ENCODE assay signal across 8 mouse cellular contexts in genomic region chr7:114020057-114020703, GRCm38 (mm10).
DNase-seq lines count a peak whose midpoint lies in the region; ATAC-seq and TF ChIP-seq lines count a peak whose summit lies in the region.

No protein-coding gene starts in this region.

- ATAC-seq in heart, postnatal 0 days (ENCODE audit: insufficient read depth, low read depth): no peak
- no peak; the same call in 1 of the 2 replicates for ATAC-seq in limb, embryonic 12.5 days (ENCODE audit: insufficient number of reproducible peaks, insufficient read depth, low FRiP score, low TSS enrichment, low read depth)

- H3K4me2 ChIP-seq in heart, postnatal 0 days (ENCODE audit: low read depth, low read length): peak overlapping the region; percentile 75
- H3K4me2 ChIP-seq in limb, embryonic 12.5 days: peak overlapping the region; percentile 64
- H3K4me2 ChIP-seq in myocyte (ENCODE audit: low read depth): peak overlapping the region; percentile 64

- TF ChIP-seq CTCF in heart, postnatal 0 days (IDR thresholded peaks at IDR 0.05; ENCODE audit: low read depth): no peak

- TF ChIP-seq EP300 in heart, postnatal 0 days (IDR thresholded peaks at IDR 0.05; ENCODE audit: low read depth): no peak

- H3K27me3 ChIP-seq in heart, postnatal 0 days (ENCODE audit: control insufficient read depth, insufficient read depth, low read length): no peaks in the 10 kb centered on the region
- H3K27me3 ChIP-seq in limb, embryonic 12.5 days: peaks cover 7% of the 10 kb centered on the region; the same call in 1 of the 2 replicates
- peaks cover 5% of the 10 kb centered on the region for H3K27me3 ChIP-seq in myocyte (ENCODE audit: control insufficient read depth, insufficient read depth, insufficient read length)

- H3ac ChIP-seq in myocyte (ENCODE audit: control insufficient read depth, insufficient read length): no peak overlapping the region

- intact Hi-C loops in gastrocnemius, postnatal 14 days (cut with DNase I; ENCODE audit: low total_unique reads): loop anchor here (10.0 kb wide), 1 partner anchor 645 kb away; no protein-coding TSS in a partner anchor

- TF ChIP-seq POLR2A in myocyte (IDR thresholded peaks at IDR 0.05; ENCODE audit: insufficient read length, low read depth): no peak

- peak overlapping the region; percentile 55 for H3K4me3 ChIP-seq in heart, postnatal 0 days (ENCODE audit: low read depth, low read length)
- peak overlapping the region; percentile 38 for H3K4me3 ChIP-seq in limb, embryonic 12.5 days (replicated peaks)
- H3K4me3 ChIP-seq in myocyte: no peak overlapping the region

- H3K36me3 ChIP-seq in heart, postnatal 0 days (replicated peaks; ENCODE audit: control insufficient read depth, insufficient read depth, low read length): no peaks in the 10 kb centered on the region
- H3K36me3 ChIP-seq in limb, embryonic 12.5 days: no peaks in the 10 kb centered on the region
- no peaks in the 10 kb centered on the region for H3K36me3 ChIP-seq in myocyte (ENCODE audit: control insufficient read depth, insufficient read depth)

- no peak overlapping the region for H3K27ac ChIP-seq in heart, postnatal 0 days (ENCODE audit: low read depth)
- H3K27ac ChIP-seq in limb, embryonic 12.5 days: no peak overlapping the region

- H3K79me2 ChIP-seq in myocyte (ENCODE audit: control insufficient read depth, insufficient read depth): no peaks in the 10 kb centered on the region

- H3K9ac ChIP-seq in heart, postnatal 0 days (replicated peaks; ENCODE audit: low read depth, low read length): peak overlapping the region; percentile 60
- peak overlapping the region; percentile 50 for H3K9ac ChIP-seq in limb, embryonic 12.5 days (replicated peaks)

- DNase-seq in embryo, embryonic 11 days: peak; percentile 29
- no peak for DNase-seq in embryo, embryonic 10.5 days (ENCODE audit: low spot score)
- DNase-seq in ZHBTc4 (ENCODE audit: low read depth, low spot score): peak; percentile 22
- no peak for DNase-seq in heart, postnatal 0 days (ENCODE audit: low spot score)
- DNase-seq in right cerebral cortex, postnatal 36 days (ENCODE audit: low spot score in 2 of 2): no peak
- DNase-seq in gastrocnemius, postnatal 14 days: no peak

- H3K9me3 ChIP-seq in heart, postnatal 0 days (replicated peaks; ENCODE audit: control insufficient read depth, low read length): no peaks in the 10 kb centered on the region
- no peaks in the 10 kb centered on the region for H3K9me3 ChIP-seq in limb, embryonic 12.5 days

- no peaks in the 10 kb centered on the region; the same call in 1 of the 2 replicates for H3K4me1 ChIP-seq in heart, postnatal 0 days (ENCODE audit: control insufficient read depth, insufficient read depth)
- no peaks in the 10 kb centered on the region for H3K4me1 ChIP-seq in limb, embryonic 12.5 days (replicated peaks)

- WGBS in heart, postnatal 0 days: 21% methylated on average over 11 of the region's 11 CpGs
- 9% methylated on average over 11 of the region's 11 CpGs for WGBS in limb, embryonic 12.5 days

TF ChIP-seq in myocyte, 11 proteins besides CTCF, POLR2A, EP300 and RAD21:
- TF ChIP-seq POLR2AphosphoS2 (IDR thresholded peaks at IDR 0.05; ENCODE audit: insufficient read length, low read depth) (no peak), USF1 (IDR thresholded peaks at IDR 0.05; ENCODE audit: low read depth) (no peak)
TF ChIP-seq in myocyte: peak in this region for 0.

Comparison
In these comparisons a context has a peak if more than half of its experiments do, and no peak if none do; other contexts are left out.
1. DNase-seq: peak in embryo, embryonic 11 days (single experiment) and ZHBTc4 (single experiment); none in embryo, embryonic 10.5 days (single experiment), heart, postnatal 0 days (single experiment), right cerebral cortex, postnatal 36 days (0 of 2) and gastrocnemius, postnatal 14 days (single experiment).
2. Peak in every context shown above with its lines, with median percentiles within 50 percentile points of each other: H3K4me2 ChIP-seq.